Mouse (Mus musculus): Measurements from ENCODE around the gene 2010111I01Rik. TPM values are rescaled to one million over a fixed set of nuclear protein-coding genes. Genes with fewer than 3 reads are reported as not detected.

The 2010111I01Rik gene
- polyA plus RNA-seq, 1 experiment from 2014 or later, result 23.5 TPM

DNA sequence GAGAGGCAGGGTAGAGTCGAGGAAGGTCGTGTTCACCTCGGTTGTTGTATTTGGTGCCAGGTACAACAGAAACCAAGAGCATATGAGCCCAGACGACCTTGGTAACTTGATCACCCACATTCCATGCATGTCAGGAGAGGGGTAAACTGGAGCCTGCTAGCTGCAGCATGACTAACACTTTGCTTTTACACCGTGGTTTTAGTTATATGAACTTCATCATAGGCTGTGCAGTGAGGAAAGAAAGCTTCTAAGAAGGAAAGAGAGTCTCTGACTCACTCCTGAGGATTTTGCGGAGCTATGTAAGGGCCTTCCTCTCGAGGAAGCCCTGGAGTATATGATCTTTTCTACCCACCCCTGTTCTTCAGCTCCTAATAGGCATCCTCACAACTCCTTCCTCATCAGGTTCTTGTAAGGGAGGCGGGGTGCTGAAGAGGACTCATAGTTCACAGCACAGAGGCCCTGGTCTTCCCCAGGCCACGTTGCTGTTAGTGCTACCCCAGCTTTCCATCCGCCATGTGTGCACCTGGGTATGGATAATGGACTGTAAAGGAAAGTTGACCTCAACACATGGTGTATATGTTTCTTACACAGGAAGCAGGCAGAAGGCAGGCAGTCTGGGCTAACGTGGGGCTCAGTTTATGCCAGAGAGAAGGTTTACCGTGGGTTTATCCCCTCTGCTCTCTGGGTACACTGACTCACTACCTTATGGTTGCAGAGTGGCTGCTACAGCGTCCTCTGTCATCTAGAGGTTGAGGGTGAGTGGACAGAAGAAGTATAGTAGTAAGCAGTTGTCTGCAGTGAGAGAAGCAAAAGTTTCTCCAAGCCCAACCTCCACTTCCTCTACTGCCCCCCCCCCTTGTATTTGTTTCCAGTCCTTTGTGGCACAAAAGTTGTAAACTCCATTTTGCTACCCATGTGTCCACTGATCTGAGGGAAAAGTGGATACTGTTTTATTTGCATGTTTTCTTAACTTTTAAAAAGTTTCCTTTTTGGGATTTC lies 222.8 kb downstream of the 2010111I01Rik start:
- no peaks in the 10 kb centered on the region for H3K9me3 ChIP-seq (replicated peaks; ENCODE audit: control insufficient read depth, low read length)
- ATAC-seq (no peak), DNase-seq (ENCODE audit: low spot score) (no peak)
- no peak overlapping the region for H3K4me2 ChIP-seq (ENCODE audit: low read length)
- H3K27ac ChIP-seq (ENCODE audit: low read depth, low read length), result no peak overlapping the region
- no peaks in the 10 kb centered on the region for H3K36me3 ChIP-seq (ENCODE audit: control insufficient read depth, insufficient read depth, low read length)
- no peaks in the 10 kb centered on the region for H3K27me3 ChIP-seq (replicated peaks; ENCODE audit: control insufficient read depth, insufficient read depth, low read length)
- H3K4me1 ChIP-seq (ENCODE audit: control insufficient read depth, insufficient read depth, low read length), result peaks cover 6% of the 10 kb centered on the region
- no peak overlapping the region for H3K4me3 ChIP-seq (ENCODE audit: low read depth, low read length)
- 75% methylated on average over 13 of the region's 13 CpGs for WGBS
- H3K9ac ChIP-seq (ENCODE audit: low read length), result no peak overlapping the region

DNA sequence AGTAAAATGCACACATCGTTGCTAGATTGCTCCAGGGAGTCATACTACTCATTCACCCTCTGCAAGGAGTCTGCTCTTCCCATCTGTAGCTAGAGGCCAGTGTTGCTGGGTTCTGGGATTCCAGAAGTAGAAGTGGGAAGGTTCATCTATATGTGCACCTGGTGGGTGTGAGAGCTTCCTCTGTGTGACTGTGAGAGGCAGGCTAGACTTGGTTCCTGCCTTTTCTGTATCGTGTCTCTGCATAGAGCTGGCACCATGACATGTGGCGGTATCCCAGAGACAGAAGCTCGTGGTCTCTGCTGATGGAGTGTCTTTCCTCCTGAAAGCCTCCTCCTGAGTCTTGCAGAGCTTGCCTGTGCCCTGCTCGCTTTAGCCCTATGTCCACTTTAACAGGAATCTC lies 223.6 kb downstream of the 2010111I01Rik start:
- DNase-seq (ENCODE audit: low spot score) (no peak), ATAC-seq (no peak)
- Histone ChIP-seq H3K4me3 (ENCODE audit: low read depth, low read length) (no peak overlapping the region), H3K36me3 (ENCODE audit: control insufficient read depth, insufficient read depth, low read length) (no peaks in the 10 kb centered on the region), H3K9ac (ENCODE audit: low read length) (no peak overlapping the region), H3K9me3 (replicated peaks; ENCODE audit: control insufficient read depth, low read length) (no peaks in the 10 kb centered on the region), H3K27me3 (replicated peaks; ENCODE audit: control insufficient read depth, insufficient read depth, low read length) (no peaks in the 10 kb centered on the region), H3K27ac (ENCODE audit: low read depth, low read length) (no peak overlapping the region), H3K4me1 (ENCODE audit: control insufficient read depth, insufficient read depth, low read length) (peaks cover 6% of the 10 kb centered on the region), H3K4me2 (ENCODE audit: low read length) (no peak overlapping the region)
- WGBS, result 71% methylated on average over 5 of the region's 5 CpGs

DNA sequence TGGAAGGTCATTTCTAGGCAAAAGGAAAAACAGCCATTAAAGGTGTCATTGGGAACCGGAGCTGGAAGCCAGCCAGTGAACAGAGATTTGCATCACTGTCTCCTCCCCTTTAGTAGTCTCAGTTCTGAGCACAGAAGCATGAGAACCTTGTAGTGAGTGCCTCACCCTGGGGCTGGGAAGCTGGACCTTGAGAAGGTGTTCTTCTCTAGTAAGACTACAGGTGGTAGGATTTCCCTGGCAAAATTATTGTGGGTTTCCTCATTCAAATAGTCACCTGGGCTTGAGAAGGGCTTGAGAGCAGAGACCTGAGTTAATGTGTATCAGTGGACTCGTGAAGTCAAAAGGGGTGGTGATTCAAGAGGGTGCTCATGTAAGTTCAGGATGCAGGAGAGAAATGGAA lies 224.1 kb downstream of the 2010111I01Rik start:
- Histone ChIP-seq H3K4me2 (ENCODE audit: low read length) (no peak overlapping the region), H3K4me3 (ENCODE audit: low read depth, low read length) (no peak overlapping the region), H3K27me3 (replicated peaks; ENCODE audit: control insufficient read depth, insufficient read depth, low read length) (no peaks in the 10 kb centered on the region), H3K27ac (ENCODE audit: low read depth, low read length) (no peak overlapping the region), H3K9ac (ENCODE audit: low read length) (no peak overlapping the region), H3K9me3 (replicated peaks; ENCODE audit: control insufficient read depth, low read length) (no peaks in the 10 kb centered on the region), H3K4me1 (ENCODE audit: control insufficient read depth, insufficient read depth, low read length) (peaks cover 6% of the 10 kb centered on the region), H3K36me3 (ENCODE audit: control insufficient read depth, insufficient read depth, low read length) (no peaks in the 10 kb centered on the region)
- ATAC-seq (no peak), DNase-seq (ENCODE audit: low spot score) (no peak)
- 49% methylated on average over 2 of the region's 2 CpGs for WGBS

DNA sequence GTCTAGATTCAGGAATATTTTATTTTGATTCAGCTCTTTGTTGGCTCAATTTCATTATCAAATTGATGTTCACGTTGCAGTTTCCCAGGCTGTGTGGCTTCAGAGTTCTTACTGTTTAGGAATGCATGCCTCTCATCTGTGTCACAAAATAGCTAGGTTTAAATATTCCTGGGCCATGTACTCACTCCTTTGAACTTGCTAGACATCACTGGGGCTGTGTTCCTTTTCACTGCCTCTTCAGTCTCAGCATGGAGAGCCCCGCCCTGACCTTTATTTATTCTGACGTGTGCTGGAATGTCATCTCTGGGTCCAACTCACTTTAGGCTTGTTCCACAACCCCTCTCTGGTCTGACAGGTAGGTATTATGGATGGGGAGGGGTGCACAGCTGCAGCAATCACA lies 228.7 kb downstream of the 2010111I01Rik start:
- Histone ChIP-seq H3K4me1 (ENCODE audit: control insufficient read depth, insufficient read depth, low read length) (no peaks in the 10 kb centered on the region), H3K27me3 (replicated peaks; ENCODE audit: control insufficient read depth, insufficient read depth, low read length) (no peaks in the 10 kb centered on the region), H3K9me3 (replicated peaks; ENCODE audit: control insufficient read depth, low read length) (no peaks in the 10 kb centered on the region), H3K9ac (ENCODE audit: low read length) (no peak overlapping the region), H3K36me3 (ENCODE audit: control insufficient read depth, insufficient read depth, low read length) (no peaks in the 10 kb centered on the region), H3K4me3 (ENCODE audit: low read depth, low read length) (no peak overlapping the region), H3K27ac (ENCODE audit: low read depth, low read length) (no peak overlapping the region), H3K4me2 (ENCODE audit: low read length) (no peak overlapping the region)
- ATAC-seq (no peak), DNase-seq (ENCODE audit: low spot score) (no peak)
- WGBS, result 77% methylated on average over 3 of the region's 3 CpGs

DNA sequence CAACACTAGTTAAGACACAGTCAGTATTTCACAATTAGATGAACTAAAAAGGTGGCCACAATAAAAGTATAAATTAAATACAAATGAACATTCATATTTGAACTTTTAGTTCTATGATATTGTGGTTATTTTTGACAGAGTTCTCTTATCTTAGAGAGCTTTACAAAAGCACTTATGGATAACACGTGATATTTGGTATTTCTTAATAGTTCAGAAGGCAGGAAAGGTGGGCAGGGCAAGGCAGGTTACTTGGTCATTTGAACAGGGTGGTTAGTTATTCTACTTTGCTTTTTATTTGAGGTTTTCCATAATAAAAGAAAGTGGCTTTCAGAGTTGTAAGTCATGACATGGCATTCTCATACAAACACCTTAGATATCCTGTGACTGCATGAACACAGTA lies 233.3 kb downstream of the 2010111I01Rik start:
- Histone ChIP-seq H3K4me1 (ENCODE audit: control insufficient read depth, insufficient read depth, low read length) (no peaks in the 10 kb centered on the region), H3K36me3 (ENCODE audit: control insufficient read depth, insufficient read depth, low read length) (no peaks in the 10 kb centered on the region), H3K9me3 (replicated peaks; ENCODE audit: control insufficient read depth, low read length) (no peaks in the 10 kb centered on the region), H3K4me3 (ENCODE audit: low read depth, low read length) (no peak overlapping the region), H3K27ac (ENCODE audit: low read depth, low read length) (no peak overlapping the region), H3K27me3 (replicated peaks; ENCODE audit: control insufficient read depth, insufficient read depth, low read length) (no peaks in the 10 kb centered on the region), H3K9ac (ENCODE audit: low read length) (no peak overlapping the region), H3K4me2 (ENCODE audit: low read length) (no peak overlapping the region)
- ATAC-seq, result no peak
- 91% methylated on average over 1 of the region's 1 CpGs for WGBS
- no peak for DNase-seq (ENCODE audit: low spot score)

DNA sequence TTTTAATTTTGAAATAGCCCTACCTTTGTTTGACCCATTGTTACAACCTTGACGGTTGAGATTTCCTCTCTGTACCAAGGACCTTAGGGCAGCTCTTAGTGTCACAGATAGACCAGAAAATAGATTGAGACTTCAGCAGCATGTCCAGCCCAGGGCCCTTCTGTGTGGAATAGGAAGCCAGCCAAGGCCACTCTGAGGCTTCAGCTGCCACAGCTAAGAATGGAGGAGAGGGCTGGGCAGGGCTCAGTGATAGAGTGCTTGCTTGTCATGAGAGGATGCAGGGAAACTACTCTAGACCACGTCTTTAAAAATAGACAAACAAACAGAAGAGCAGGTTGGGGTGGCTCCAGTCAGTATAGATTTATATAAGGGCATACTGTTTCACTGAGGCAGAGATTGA lies 234.9 kb downstream of the 2010111I01Rik start:
- H3K36me3 ChIP-seq (ENCODE audit: control insufficient read depth, insufficient read depth, low read length), result no peaks in the 10 kb centered on the region
- H3K4me1 ChIP-seq (ENCODE audit: control insufficient read depth, insufficient read depth, low read length), result no peaks in the 10 kb centered on the region; the same call in 1 of the 2 replicates
- no peak overlapping the region for H3K4me3 ChIP-seq (ENCODE audit: low read depth, low read length)
- DNase-seq (ENCODE audit: low spot score) (no peak), ATAC-seq (no peak)
- no peak overlapping the region for H3K27ac ChIP-seq (ENCODE audit: low read depth, low read length)
- no peaks in the 10 kb centered on the region for H3K27me3 ChIP-seq (replicated peaks; ENCODE audit: control insufficient read depth, insufficient read depth, low read length)
- no peak overlapping the region for H3K9ac ChIP-seq (ENCODE audit: low read length)
- WGBS, result 77% methylated on average over 2 of the region's 2 CpGs
- no peak overlapping the region for H3K4me2 ChIP-seq (ENCODE audit: low read length)
- H3K9me3 ChIP-seq (replicated peaks; ENCODE audit: control insufficient read depth, low read length), result no peaks in the 10 kb centered on the region

DNA sequence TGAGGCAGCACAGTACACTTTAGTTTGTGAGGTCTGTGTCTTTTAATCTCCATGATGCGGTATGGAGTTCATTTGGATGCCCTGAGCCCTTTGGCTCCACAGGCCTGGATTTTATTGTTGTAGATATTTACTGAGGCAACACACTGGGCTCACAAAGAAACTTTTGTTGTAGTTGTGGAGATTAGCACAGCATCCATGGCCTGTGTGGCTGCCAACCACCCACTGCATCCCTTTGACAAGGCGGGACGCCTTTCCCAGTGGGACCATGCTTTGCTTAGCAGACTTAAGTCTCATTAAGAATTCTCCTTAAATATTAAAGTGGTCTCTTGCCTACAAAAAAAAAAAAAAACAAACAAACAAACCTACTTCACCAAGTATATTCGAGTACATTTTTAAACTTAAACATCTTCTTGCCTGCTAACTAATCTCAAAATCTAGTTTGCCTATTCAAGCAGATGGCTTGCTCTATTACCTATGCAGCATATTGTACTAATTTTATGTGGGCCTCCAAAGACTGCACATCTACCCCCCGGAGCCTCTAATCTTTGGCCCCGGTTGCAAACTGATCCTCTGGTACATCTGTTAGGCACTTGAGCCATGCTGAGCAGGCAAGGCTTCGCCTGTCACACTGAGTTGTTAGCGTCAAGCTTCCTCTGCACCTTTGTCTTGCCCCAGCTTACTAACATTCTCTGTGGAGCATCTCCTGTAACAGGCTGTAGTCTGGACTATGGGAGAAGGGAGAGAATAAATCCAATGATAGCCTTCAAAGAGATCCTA lies 239.0 kb downstream of the 2010111I01Rik start:
- Histone ChIP-seq H3K27ac (ENCODE audit: low read depth, low read length) (no peak overlapping the region), H3K9ac (ENCODE audit: low read length) (no peak overlapping the region), H3K27me3 (replicated peaks; ENCODE audit: control insufficient read depth, insufficient read depth, low read length) (no peaks in the 10 kb centered on the region), H3K36me3 (ENCODE audit: control insufficient read depth, insufficient read depth, low read length) (no peaks in the 10 kb centered on the region), H3K9me3 (replicated peaks; ENCODE audit: control insufficient read depth, low read length) (no peaks in the 10 kb centered on the region), H3K4me1 (ENCODE audit: control insufficient read depth, insufficient read depth, low read length) (no peaks in the 10 kb centered on the region; the same call in 1 of the 2 replicates), H3K4me3 (ENCODE audit: low read depth, low read length) (no peak overlapping the region), H3K4me2 (ENCODE audit: low read length) (no peak overlapping the region)
- ATAC-seq (peak; percentile 34; the same call in 1 of the 2 replicates), DNase-seq (ENCODE audit: low spot score) (peak; percentile 43)
- 17% methylated on average over 8 of the region's 8 CpGs for WGBS

DNA sequence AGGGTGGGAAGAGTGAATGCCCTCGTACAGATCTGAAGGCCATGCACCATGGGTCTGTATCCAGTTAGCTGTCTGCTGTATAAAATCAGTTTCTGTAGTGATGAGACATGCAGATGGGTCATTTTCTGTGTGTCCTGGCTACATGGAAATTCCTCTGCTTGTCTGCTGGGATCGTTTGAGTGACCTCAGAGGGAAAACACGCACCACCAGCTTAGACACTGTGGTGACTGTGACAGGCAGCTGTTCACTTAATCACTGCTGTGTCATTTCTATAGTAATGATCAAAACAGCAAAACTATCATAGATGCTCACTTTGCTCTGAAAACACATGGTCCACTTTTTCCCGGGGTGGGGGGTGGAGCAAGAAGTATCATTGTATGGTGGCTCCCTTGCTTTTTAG lies 241.1 kb downstream of the 2010111I01Rik start:
- H3K4me3 ChIP-seq (ENCODE audit: low read depth, low read length), result no peak overlapping the region
- no peak overlapping the region for H3K27ac ChIP-seq (ENCODE audit: low read depth, low read length)
- no peak for DNase-seq (ENCODE audit: low spot score)
- no peak overlapping the region for H3K9ac ChIP-seq (ENCODE audit: low read length)
- H3K36me3 ChIP-seq (ENCODE audit: control insufficient read depth, insufficient read depth, low read length), result no peaks in the 10 kb centered on the region
- no peak overlapping the region for H3K4me2 ChIP-seq (ENCODE audit: low read length)
- no peaks in the 10 kb centered on the region for H3K9me3 ChIP-seq (replicated peaks; ENCODE audit: control insufficient read depth, low read length)
- no peaks in the 10 kb centered on the region; the same call in 1 of the 2 replicates for H3K4me1 ChIP-seq (ENCODE audit: control insufficient read depth, insufficient read depth, low read length)
- WGBS, result 77% methylated on average over 4 of the region's 4 CpGs
- no peak for ATAC-seq
- H3K27me3 ChIP-seq (replicated peaks; ENCODE audit: control insufficient read depth, insufficient read depth, low read length), result no peaks in the 10 kb centered on the region

Data from forebrain, embryonic 14.5 days (tissue).